Mouse (Mus musculus) bone marrow, adult 2 months (tissue): ENCODE measurements around the gene Nt5c2. TPM values are rescaled to one million over a fixed set of nuclear protein-coding genes. Genes with fewer than 3 reads are reported as not detected.
"Not testable (repeated sequence)": the region's sequence is repeated elsewhere in the genome, so short reads cannot be mapped to it uniquely, and the experiment has no call there.

ENCODE experiments used
- H3K27ac ChIP-seq: fragments of 200-500 bp; 2 replicates; pipeline ENCODE4 v1.5.1; 2012; ENCODE audit warnings: low read depth, mild to moderate bottlenecking, control low read depth, inconsistent platforms, low read length; ENCODE audit not compliant: control insufficient read depth, poor library complexity, insufficient read depth
- H3K4me1 ChIP-seq: fragments of 200-500 bp; 2 replicates; pipeline ENCODE4 v1.6.1; 2011; ENCODE audit warnings: low read length; ENCODE audit not compliant: control insufficient read depth, insufficient read depth
- H3K4me3 ChIP-seq: fragments of 200-500 bp; replicated peaks from 2 replicates; pipeline ENCODE3; 2011; ENCODE audit warnings: mild to moderate bottlenecking, low read depth, low read length, control low read depth; ENCODE audit not compliant: control insufficient read depth
- CTCF ChIP-seq: fragments of 200-500 bp; IDR thresholded peaks from 2 replicates; pipeline ENCODE4 v1.5.1; 2011; ENCODE audit warnings: low read length, control low read depth; ENCODE audit not compliant: control insufficient read depth, insufficient read depth
- POLR2A ChIP-seq: fragments of 200-500 bp; IDR thresholded peaks from 2 replicates; pipeline ENCODE4 v1.6.1; 2011; ENCODE audit warnings: low read depth, mild to moderate bottlenecking, control low read depth, low read length, borderline replicate concordance; ENCODE audit not compliant: control insufficient read depth
- WGBS: fragments of 180-500 bp; shearing (Covaris S2); methylation state at CpG from one replicate; pipeline ENCODE4 v1.1.7; 2018; 5-methylcytosine and 5-hydroxymethylcytosine counted together
- polyA plus RNA-seq: library from polyadenylated mRNA; stranded (reverse); fragments of >200 nt; gene quantifications from 2 replicates; pipeline ENCODE4 v1.2.4, GENCODE M21; 2011; ENCODE audit warnings: low replicate concordance; ENCODE audit not compliant: missing spikeins, insufficient read depth, insufficient read length

Gene Nt5c2
- polyA plus RNA-seq, 1 experiment = 39.2 TPM

DNA sequence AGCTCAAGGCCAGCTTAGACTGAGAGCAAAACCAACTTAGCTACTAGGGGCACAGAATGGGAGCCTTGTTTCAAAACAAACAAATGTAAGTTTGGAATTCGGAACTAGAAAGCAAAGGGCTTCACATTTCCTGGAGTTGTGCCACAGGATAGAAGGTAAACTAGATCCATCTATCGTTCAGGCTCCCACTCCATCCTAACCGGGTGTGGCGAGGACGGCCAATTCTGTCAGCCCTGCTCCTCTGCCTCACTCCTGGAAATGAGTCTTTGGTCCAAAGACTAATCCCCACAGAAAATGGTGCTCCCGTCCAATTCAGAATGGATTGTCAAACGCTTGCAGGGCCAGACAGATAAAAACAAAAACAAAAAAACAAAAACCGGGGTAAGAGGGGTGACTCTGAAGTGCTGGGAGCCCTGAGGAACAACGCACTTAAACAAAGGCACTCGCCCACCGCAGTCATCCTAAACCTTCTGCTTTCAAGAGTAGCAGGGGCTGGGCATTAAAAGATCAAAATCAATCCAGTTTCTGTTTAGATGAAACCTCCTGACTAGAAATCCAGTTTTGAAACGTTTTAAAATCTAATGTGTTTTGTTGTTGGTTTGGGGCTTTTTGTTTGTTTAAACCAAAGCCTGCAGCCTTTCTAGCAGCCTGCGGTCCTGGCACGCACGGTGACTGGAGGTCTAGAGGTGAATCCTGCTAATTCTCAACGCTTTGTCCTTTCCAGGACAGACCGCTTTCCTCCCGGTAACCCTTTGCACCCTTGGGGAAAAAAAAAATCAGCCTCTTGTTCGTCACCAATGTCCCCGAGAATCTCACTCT is 1.4 kb downstream of the Nt5c2 start:
- Histone ChIP-seq H3K4me1 (peaks cover 1% of the 10 kb centered on the region), H3K4me3 (no peak overlapping the region), H3K27ac (no peak overlapping the region)
- 23% methylated on average over 20 of the region's 20 CpGs for WGBS
- TF ChIP-seq POLR2A = no peak
- no peak for TF ChIP-seq CTCF

DNA sequence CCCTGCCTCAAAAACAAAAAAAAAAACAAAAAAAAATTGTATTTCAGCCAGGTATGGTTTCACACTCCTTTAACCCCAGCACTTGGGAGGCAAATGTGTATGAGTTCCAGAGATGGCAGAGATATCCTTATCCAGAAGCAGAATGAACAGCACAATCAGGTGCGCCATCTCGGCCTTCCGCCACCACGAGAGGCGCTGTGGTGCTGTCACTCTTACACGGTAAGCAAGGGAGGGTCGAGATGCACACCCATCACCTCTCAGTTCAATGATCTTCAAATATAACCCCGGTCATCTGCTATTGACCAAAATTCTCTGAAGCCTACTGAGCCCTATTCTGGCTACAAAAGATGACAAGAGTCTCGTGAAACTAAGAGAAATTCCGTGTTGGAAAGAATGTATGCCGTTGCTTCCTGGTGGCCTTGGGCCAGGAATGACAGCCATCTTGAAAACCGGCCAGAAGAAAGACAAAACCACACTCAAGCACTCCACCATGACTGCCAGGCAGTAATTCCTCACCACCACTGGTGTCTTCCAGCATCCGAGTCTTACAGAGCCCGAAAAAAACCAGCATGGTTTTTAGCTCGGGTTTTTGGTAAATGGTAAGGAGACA is 2.3 kb downstream of the Nt5c2 start:
- Histone ChIP-seq H3K4me3 (no peak overlapping the region), H3K27ac (no peak overlapping the region), H3K4me1 (peaks cover 1% of the 10 kb centered on the region)
- TF ChIP-seq POLR2A = no peak
- no peak for TF ChIP-seq CTCF
- WGBS = 86% methylated on average over 15 of the region's 15 CpGs

DNA sequence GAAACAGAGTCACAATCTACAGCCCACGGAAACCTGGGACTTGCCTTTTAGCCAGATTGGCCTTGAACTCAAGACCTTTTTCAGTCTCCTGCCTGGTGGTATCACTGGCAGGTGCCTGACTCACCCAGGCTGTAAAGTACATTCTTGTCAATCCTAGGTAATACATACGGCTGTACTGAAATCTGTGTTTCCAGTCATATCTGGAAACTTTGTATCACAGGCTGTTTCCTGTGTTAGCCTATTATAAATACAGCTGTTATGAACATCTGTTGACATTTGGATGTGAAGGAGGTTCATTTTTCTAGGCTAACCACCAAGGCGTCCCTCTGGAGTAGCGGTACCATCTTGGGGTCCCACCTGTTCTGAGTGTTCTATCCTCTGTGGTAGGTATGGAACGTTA is 5.0 kb downstream of the Nt5c2 start:
- TF ChIP-seq CTCF (no peak), POLR2A (no peak)
- WGBS = 74% methylated on average over 5 of the region's 5 CpGs
- Histone ChIP-seq H3K4me1 (peaks cover 1% of the 10 kb centered on the region), H3K4me3 (no peak overlapping the region), H3K27ac (no peak overlapping the region)

DNA sequence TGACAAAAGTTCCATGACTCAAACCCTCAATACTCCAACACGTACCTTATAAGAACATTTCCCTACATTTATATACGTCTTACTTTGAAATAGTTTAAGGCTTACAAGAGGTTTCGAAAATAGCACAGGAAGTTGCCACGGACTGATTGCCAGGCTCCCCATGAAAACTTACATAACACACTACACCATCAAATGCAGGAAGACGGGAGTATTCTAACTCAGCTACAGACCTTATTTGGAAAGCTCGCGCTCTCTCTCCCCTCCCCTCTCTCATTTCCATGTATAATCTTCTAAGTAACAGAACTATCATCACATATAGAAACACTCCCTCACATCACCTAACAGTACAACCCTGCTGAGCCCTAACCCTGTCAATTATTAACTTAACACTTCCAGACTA is 5.5 kb downstream of the Nt5c2 start:
- Histone ChIP-seq H3K4me3 (no peak overlapping the region), H3K4me1 (peaks cover 1% of the 10 kb centered on the region), H3K27ac (no peak overlapping the region)
- TF ChIP-seq POLR2A (no peak), CTCF (no peak)
- WGBS = 36% methylated on average over 7 of the region's 7 CpGs

DNA sequence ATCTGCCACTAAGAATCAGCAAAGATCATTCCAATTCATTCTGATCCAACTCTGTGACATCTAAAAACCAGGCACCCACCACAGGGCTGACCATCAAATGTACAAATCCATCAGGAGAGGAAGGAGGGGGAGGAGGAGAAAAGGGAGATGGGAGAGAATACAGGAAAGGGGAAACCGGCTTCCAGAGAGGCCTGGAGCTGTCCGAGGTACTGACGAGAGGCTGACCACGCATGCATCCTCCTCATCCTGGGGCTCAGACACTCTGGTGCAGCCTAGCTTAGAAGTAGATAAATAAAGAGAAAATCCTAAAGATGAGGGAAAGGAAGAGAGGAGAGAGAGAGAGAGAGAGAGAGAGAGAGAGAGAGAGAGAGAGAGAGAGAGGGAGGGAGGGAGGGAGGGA is 8.6 kb downstream of the Nt5c2 start:
- WGBS = 2% methylated on average over 4 of the region's 4 CpGs
- no peak overlapping the region for H3K27ac ChIP-seq
- no peak for TF ChIP-seq CTCF
- TF ChIP-seq POLR2A = no peak
- H3K4me1 ChIP-seq = peaks cover 1% of the 10 kb centered on the region
- H3K4me3 ChIP-seq = no peak overlapping the region

DNA sequence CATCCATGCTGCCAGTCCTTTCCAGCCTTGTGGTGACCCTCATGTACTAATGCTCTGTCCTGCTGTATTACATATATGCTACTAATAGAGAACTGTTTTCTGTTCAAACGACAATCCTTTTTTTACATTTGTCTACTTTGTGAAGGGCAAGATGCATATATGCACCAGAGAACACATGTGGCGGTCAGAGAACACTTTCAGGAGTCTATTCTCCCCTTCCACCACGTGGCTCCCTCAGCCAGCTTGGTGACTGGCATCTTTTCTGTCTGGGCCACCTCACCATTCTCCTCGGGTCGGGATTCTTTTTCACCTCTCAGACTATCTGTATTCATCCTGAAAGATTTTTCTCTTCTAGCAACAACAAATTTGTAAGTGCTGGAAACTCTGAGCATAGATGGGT is 9.1 kb downstream of the Nt5c2 start:
- whole genome bisulfite sequencing = 48% methylated on average over 5 of the region's 5 CpGs
- H3K4me3 ChIP-seq = no peak overlapping the region
- peaks cover 1% of the 10 kb centered on the region for H3K4me1 ChIP-seq
- H3K27ac ChIP-seq = no peak overlapping the region
- no peak for TF ChIP-seq POLR2A

DNA sequence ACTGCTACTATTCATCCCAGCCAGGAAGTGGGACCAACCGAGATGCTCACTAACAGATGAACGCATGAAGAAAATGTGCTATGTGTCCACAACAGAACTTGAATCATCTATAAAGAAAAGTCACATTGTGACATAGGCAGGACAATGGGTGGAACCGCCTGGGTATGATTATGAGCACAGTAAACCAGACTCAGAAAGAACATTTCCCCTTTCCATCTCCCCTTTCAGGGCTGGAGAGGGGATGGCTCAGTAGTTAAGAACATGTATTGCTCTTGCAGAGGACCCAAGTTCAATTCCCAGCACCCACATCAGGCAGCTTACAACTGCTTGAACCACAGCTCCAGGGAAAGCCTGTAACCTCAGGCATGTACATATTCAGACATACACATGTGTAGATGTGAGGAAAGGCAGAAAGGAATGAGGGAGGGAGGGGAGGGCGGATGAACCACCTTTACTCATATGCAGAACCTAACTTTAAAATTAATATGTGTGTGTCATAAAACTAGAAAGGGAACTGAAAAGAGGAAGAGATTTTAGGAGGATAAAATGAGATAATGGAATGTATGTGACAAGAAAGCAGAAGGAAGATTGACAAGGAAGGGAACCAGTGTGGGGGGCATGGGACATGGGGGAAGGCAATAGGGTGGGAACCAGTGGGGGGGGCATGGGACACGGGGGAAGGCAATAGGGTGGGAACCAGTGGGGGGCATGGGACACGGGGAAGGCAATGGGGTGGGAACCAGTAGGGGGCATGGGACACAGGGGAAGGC is 11.0 kb downstream of the Nt5c2 start:
- Histone ChIP-seq H3K4me1 (no peaks in the 10 kb centered on the region; the same call in 1 of the 2 replicates), H3K4me3 (no peak overlapping the region), H3K27ac (no peak overlapping the region)
- no peak for TF ChIP-seq CTCF
- no peak for TF ChIP-seq POLR2A
- WGBS = 42% methylated on average over 6 of the region's 6 CpGs

DNA sequence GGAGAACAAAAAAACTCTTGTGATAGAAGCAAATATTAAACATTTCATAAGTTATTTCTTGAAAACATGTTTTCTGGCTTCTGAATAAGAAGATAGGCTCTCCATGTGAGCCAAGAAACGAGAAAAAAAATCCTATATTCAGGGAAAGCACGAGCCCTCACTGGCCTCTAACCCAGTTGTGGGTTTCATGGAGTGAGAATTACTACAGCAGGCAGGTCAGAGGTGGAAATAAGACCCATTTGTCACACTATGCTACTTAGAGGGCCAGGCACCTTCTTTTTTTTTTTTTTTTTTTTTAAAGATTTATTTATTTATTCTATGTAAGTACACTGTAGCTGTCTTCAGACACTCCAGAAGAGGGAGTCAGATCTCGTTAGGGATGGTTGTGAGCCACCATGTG is 14.6 kb downstream of the Nt5c2 start:
- not testable (repeated sequence) for H3K27ac ChIP-seq, H3K4me3 ChIP-seq, H3K4me1 ChIP-seq
- 73% methylated on average over 3 of the region's 3 CpGs for WGBS
